Mouse (Mus musculus) embryonic facial prominence, embryonic 10.5 days (tissue): ENCODE measurements around the gene Cacna1h. TPM values are rescaled to one million over a fixed set of nuclear protein-coding genes. Genes with fewer than 3 reads are reported as not detected.
A peak's percentile ranks its signal among the peaks of the same experiment; 100 is the strongest.

ENCODE experiments used
- DNase-seq: peaks from one replicate; pipeline ENCODE4 v3.0.0-alpha.2; 2017; ENCODE audit warnings: low spot score
- H3K27ac ChIP-seq: fragments of 300-500 bp; sonication (generic); replicated peaks from 2 replicates; pipeline ENCODE4 v1.5.1; 2016; ENCODE audit warnings: mild to moderate bottlenecking
- H3K27me3 ChIP-seq: fragments of 300-500 bp; sonication (generic); replicated peaks from 2 replicates; pipeline ENCODE4 v1.6.1; 2016; ENCODE audit warnings: low read depth, mild to moderate bottlenecking; ENCODE audit not compliant: poor library complexity, severe bottlenecking
- H3K36me3 ChIP-seq: fragments of 300-500 bp; sonication (generic); replicated peaks from 2 replicates; pipeline ENCODE4 v1.6.1; 2016; ENCODE audit warnings: mild to moderate bottlenecking, moderate library complexity
- H3K4me1 ChIP-seq: fragments of 300-500 bp; sonication (generic); 2 replicates; pipeline ENCODE4 v1.6.1; 2016
- H3K4me3 ChIP-seq: fragments of 300-500 bp; sonication (generic); 2 replicates; pipeline ENCODE4 v1.5.1; 2016; ENCODE audit warnings: mild to moderate bottlenecking, moderate library complexity
- H3K9me3 ChIP-seq: fragments of 300-500 bp; sonication (generic); 2 replicates; pipeline ENCODE4 v1.6.1; 2016; ENCODE audit warnings: mild to moderate bottlenecking
- WGBS: fragments of 180-500 bp; shearing (Covaris S2); methylation state at CpG from one replicate; pipeline ENCODE4 v1.1.7; 2016; 5-methylcytosine and 5-hydroxymethylcytosine counted together
- polyA plus RNA-seq: library from polyadenylated mRNA; unstranded; fragments of >200 nt; fragmentation: Nextera tagmentation; extraction: Ambion mirVana; gene quantifications from 2 replicates; pipeline ENCODE4 v1.2.1, GENCODE M21; 2016

The Cacna1h gene
- polyA plus RNA-seq, 1 experiment from 2014 or later, result 2.9 TPM

GRCm38 (mm10) chr17:25433223-25433616 is 363 bp downstream of the Cacna1h start:
- H3K27ac ChIP-seq, result peak overlapping the region; percentile 90
- peaks cover 66% of the 10 kb centered on the region for H3K4me1 ChIP-seq
- peak overlapping the region; percentile 83 for H3K4me3 ChIP-seq
- WGBS, result under 1% methylated on average over 40 of the region's 40 CpGs
- no peaks in the 10 kb centered on the region for H3K36me3 ChIP-seq
- H3K9me3 ChIP-seq, result no peaks in the 10 kb centered on the region
- H3K27me3 ChIP-seq, result peaks cover 83% of the 10 kb centered on the region
- DNase-seq, result no peak

- H3K27ac ChIP-seq, result peak overlapping the region; percentile 90
- H3K27me3 ChIP-seq, result peaks cover 83% of the 10 kb centered on the region
- no peaks in the 10 kb centered on the region for H3K36me3 ChIP-seq
- peak; percentile 67 for DNase-seq
- peaks cover 68% of the 10 kb centered on the region for H3K4me1 ChIP-seq
- WGBS, result 1% methylated on average over 53 of the region's 53 CpGs
- no peaks in the 10 kb centered on the region for H3K9me3 ChIP-seq
- peak overlapping the region; percentile 83 for H3K4me3 ChIP-seq
Measured at GRCm38 (mm10) chr17:25432433-25433181, 976 bp downstream of the Cacna1h start.

GRCm38 (mm10) chr17:25430534-25430933 is 3.0 kb downstream of the Cacna1h start:
- Histone ChIP-seq H3K4me1 (peaks cover 81% of the 10 kb centered on the region), H3K27ac (no peak overlapping the region), H3K36me3 (no peaks in the 10 kb centered on the region), H3K9me3 (no peaks in the 10 kb centered on the region), H3K27me3 (peaks cover 74% of the 10 kb centered on the region), H3K4me3 (no peak overlapping the region; the same call in 1 of the 2 replicates)
- WGBS, result 49% methylated on average over 8 of the region's 8 CpGs
- DNase-seq, result no peak

- Histone ChIP-seq H3K27ac (no peak overlapping the region), H3K4me1 (peaks cover 81% of the 10 kb centered on the region), H3K36me3 (no peaks in the 10 kb centered on the region), H3K4me3 (no peak overlapping the region), H3K9me3 (no peaks in the 10 kb centered on the region), H3K27me3 (peaks cover 71% of the 10 kb centered on the region)
- whole genome bisulfite sequencing, result 63% methylated on average over 6 of the region's 6 CpGs
- no peak for DNase-seq
Measured at GRCm38 (mm10) chr17:25429886-25430285, 3.7 kb downstream of the Cacna1h start.

GRCm38 (mm10) chr17:25429240-25429639 is 4.3 kb downstream of the Cacna1h start:
- H3K36me3 ChIP-seq, result no peaks in the 10 kb centered on the region
- 53% methylated on average over 5 of the region's 5 CpGs for whole genome bisulfite sequencing

GRCm38 (mm10) chr17:25427441-25427840 is 6.1 kb downstream of the Cacna1h start:
- 50% methylated on average over 10 of the region's 10 CpGs for WGBS
- peaks cover 49% of the 10 kb centered on the region for H3K27me3 ChIP-seq
- H3K9me3 ChIP-seq, result no peaks in the 10 kb centered on the region
- no peaks in the 10 kb centered on the region for H3K36me3 ChIP-seq
- H3K4me1 ChIP-seq, result peaks cover 69% of the 10 kb centered on the region
- DNase-seq, result no peak
- H3K27ac ChIP-seq, result 0 out of 2 replicates have a peak overlapping the region, but pooled peaks have one; percentile 26
- peak overlapping the region; percentile 2; the same call in 1 of the 2 replicates for H3K4me3 ChIP-seq

More at GRCm38 (mm10) chr17:25429240-25429639, 4.3 kb downstream of the Cacna1h start:
- Histone ChIP-seq H3K9me3 (no peaks in the 10 kb centered on the region), H3K27me3 (peaks cover 66% of the 10 kb centered on the region), H3K4me3 (no peak overlapping the region), H3K27ac (0 out of 2 replicates have a peak overlapping the region, but pooled peaks have one; percentile 20), H3K4me1 (peaks cover 81% of the 10 kb centered on the region)
- no peak for DNase-seq

GRCm38 (mm10) chr17:25425996-25426395 is 7.6 kb downstream of the Cacna1h start:
- WGBS, result 80% methylated on average over 2 of the region's 2 CpGs
- H3K27ac ChIP-seq, result no peak overlapping the region
- H3K9me3 ChIP-seq, result no peaks in the 10 kb centered on the region
- no peak for DNase-seq
- peaks cover 64% of the 10 kb centered on the region for H3K4me1 ChIP-seq
- H3K27me3 ChIP-seq, result peaks cover 35% of the 10 kb centered on the region
- H3K4me3 ChIP-seq, result no peak overlapping the region
- no peaks in the 10 kb centered on the region for H3K36me3 ChIP-seq

- WGBS, result 43% methylated on average over 8 of the region's 8 CpGs
- Histone ChIP-seq H3K27ac (no peak overlapping the region), H3K4me1 (peaks cover 64% of the 10 kb centered on the region)
Measured at GRCm38 (mm10) chr17:25424526-25425080, 9.0 kb downstream of the Cacna1h start.

GRCm38 (mm10) chr17:25420998-25421397 is 12.6 kb downstream of the Cacna1h start:
- H3K27me3 ChIP-seq, result 0 out of 2 replicates have a peak, but pooled peaks cover 10% of the 10 kb centered on the region
- no peak overlapping the region for H3K27ac ChIP-seq
- H3K4me3 ChIP-seq, result no peak overlapping the region
- WGBS, result 93% methylated on average over 3 of the region's 3 CpGs
- peaks cover 73% of the 10 kb centered on the region for H3K4me1 ChIP-seq
- no peaks in the 10 kb centered on the region for H3K36me3 ChIP-seq
- no peaks in the 10 kb centered on the region for H3K9me3 ChIP-seq
- DNase-seq, result no peak

More at GRCm38 (mm10) chr17:25424526-25425080, 9.0 kb downstream of the Cacna1h start:
- Histone ChIP-seq H3K27me3 (peaks cover 21% of the 10 kb centered on the region), H3K36me3 (no peaks in the 10 kb centered on the region), H3K9me3 (no peaks in the 10 kb centered on the region), H3K4me3 (no peak overlapping the region)
- no peak for DNase-seq

- WGBS, result 42% methylated on average over 9 of the region's 9 CpGs
- Histone ChIP-seq H3K4me1 (peaks cover 76% of the 10 kb centered on the region), H3K36me3 (no peaks in the 10 kb centered on the region)
Measured at GRCm38 (mm10) chr17:25418926-25419325, 14.7 kb downstream of the Cacna1h start.

GRCm38 (mm10) chr17:25417990-25418389 is 15.6 kb downstream of the Cacna1h start:
- 84% methylated on average over 6 of the region's 6 CpGs for WGBS
- no peaks in the 10 kb centered on the region for H3K9me3 ChIP-seq
- no peak overlapping the region for H3K27ac ChIP-seq
- no peak overlapping the region for H3K4me3 ChIP-seq
- H3K27me3 ChIP-seq, result no peaks in the 10 kb centered on the region
- DNase-seq, result no peak
- H3K4me1 ChIP-seq, result peaks cover 78% of the 10 kb centered on the region
- no peaks in the 10 kb centered on the region for H3K36me3 ChIP-seq

More at GRCm38 (mm10) chr17:25418926-25419325, 14.7 kb downstream of the Cacna1h start:
- H3K27ac ChIP-seq, result peak overlapping the region; percentile 65; the same call in 1 of the 2 replicates
- H3K4me3 ChIP-seq, result peak overlapping the region; percentile 9; the same call in 1 of the 2 replicates
- no peaks in the 10 kb centered on the region for H3K9me3 ChIP-seq
- peak; percentile 64 for DNase-seq
- no peaks in the 10 kb centered on the region for H3K27me3 ChIP-seq

GRCm38 (mm10) chr17:25416219-25416618 is 17.4 kb downstream of the Cacna1h start:
- Histone ChIP-seq H3K4me3 (peak overlapping the region; percentile 32; the same call in 1 of the 2 replicates), H3K36me3 (no peaks in the 10 kb centered on the region), H3K27me3 (no peaks in the 10 kb centered on the region), H3K27ac (peak overlapping the region; percentile 88), H3K9me3 (no peaks in the 10 kb centered on the region), H3K4me1 (peaks cover 76% of the 10 kb centered on the region)
- peak; percentile 47 for DNase-seq
- 17% methylated on average over 3 of the region's 3 CpGs for WGBS
